Mouse (Mus musculus): ENCODE data around the gene Klhl6.

Gene Klhl6

GRCm38 (mm10) chr16:19969506-19969905 lies 13.3 kb downstream of the Klhl6 start:
- in situ Hi-C loops (cut with MboI, MseI) = no loop called here

GRCm38 (mm10) chr16:19968666-19969065 lies 14.2 kb downstream of the Klhl6 start:
- in situ Hi-C loops (cut with MboI, MseI) = no loop called here

GRCm38 (mm10) chr16:19967897-19968392 lies 14.9 kb downstream of the Klhl6 start:
- in situ Hi-C loops (cut with MboI, MseI) = no loop called here

- in situ Hi-C loops (cut with MboI, MseI) = no loop called here
Measured at GRCm38 (mm10) chr16:19966976-19967375, 15.9 kb downstream of the Klhl6 start.

- in situ Hi-C loops (cut with MboI, MseI) = no loop called here
Measured at GRCm38 (mm10) chr16:19966437-19966836, 16.4 kb downstream of the Klhl6 start.

- in situ Hi-C loops (cut with MboI, MseI) = loop anchor here (5.0 kb wide), 1 partner anchor 139 kb away; no protein-coding TSS in a partner anchor
Measured at GRCm38 (mm10) chr16:19962951-19963350, 19.9 kb downstream of the Klhl6 start.

GRCm38 (mm10) chr16:19961070-19961469 lies 21.8 kb downstream of the Klhl6 start:
- in situ Hi-C loops (cut with MboI, MseI) = loop anchor here (5.0 kb wide), 1 partner anchor 141 kb away; no protein-coding TSS in a partner anchor

GRCm38 (mm10) chr16:19960407-19961058 lies 22.3 kb downstream of the Klhl6 start:
- in situ Hi-C loops (cut with MboI, MseI) = loop anchor here (5.0 kb wide), 1 partner anchor 142 kb away; no protein-coding TSS in a partner anchor

- in situ Hi-C loops (cut with MboI, MseI) = no loop called here
Measured at GRCm38 (mm10) chr16:19957051-19957450, 25.8 kb downstream of the Klhl6 start.

- in situ Hi-C loops (cut with MboI, MseI) = no loop called here
Measured at GRCm38 (mm10) chr16:19947336-19947735, 35.5 kb downstream of the Klhl6 start.

GRCm38 (mm10) chr16:19946578-19947298 lies 36.1 kb downstream of the Klhl6 start:
- in situ Hi-C loops (cut with MboI, MseI) = no loop called here

GRCm38 (mm10) chr16:19920823-19921222 lies 62.0 kb downstream of the Klhl6 start:
- in situ Hi-C loops (cut with MboI, MseI) = no loop called here

- in situ Hi-C loops (cut with MboI, MseI) = no loop called here
Measured at GRCm38 (mm10) chr16:19918286-19918685, 64.6 kb downstream of the Klhl6 start.

GRCm38 (mm10) chr16:19912582-19912981 lies 70.3 kb downstream of the Klhl6 start:
- in situ Hi-C loops (cut with MboI, MseI) = no loop called here

GRCm38 (mm10) chr16:19908291-19908690 lies 74.5 kb downstream of the Klhl6 start:
- in situ Hi-C loops (cut with MboI, MseI) = no loop called here

- in situ Hi-C loops (cut with MboI, MseI) = no loop called here
Measured at GRCm38 (mm10) chr16:19907103-19907502, 75.7 kb downstream of the Klhl6 start.

- in situ Hi-C loops (cut with MboI, MseI) = loop anchor here (5.0 kb wide), 1 partner anchor 178 kb away; no protein-coding TSS in a partner anchor
Measured at GRCm38 (mm10) chr16:19904734-19905479, 77.9 kb downstream of the Klhl6 start.

- in situ Hi-C loops (cut with MboI, MseI) = loop anchor here (5.0 kb wide), 1 partner anchor 176 kb away; no protein-coding TSS in a partner anchor
Measured at GRCm38 (mm10) chr16:19903792-19904191, 79.0 kb downstream of the Klhl6 start.

Data from regulatory T cell (primary cell).